In the genomic region with DNA sequence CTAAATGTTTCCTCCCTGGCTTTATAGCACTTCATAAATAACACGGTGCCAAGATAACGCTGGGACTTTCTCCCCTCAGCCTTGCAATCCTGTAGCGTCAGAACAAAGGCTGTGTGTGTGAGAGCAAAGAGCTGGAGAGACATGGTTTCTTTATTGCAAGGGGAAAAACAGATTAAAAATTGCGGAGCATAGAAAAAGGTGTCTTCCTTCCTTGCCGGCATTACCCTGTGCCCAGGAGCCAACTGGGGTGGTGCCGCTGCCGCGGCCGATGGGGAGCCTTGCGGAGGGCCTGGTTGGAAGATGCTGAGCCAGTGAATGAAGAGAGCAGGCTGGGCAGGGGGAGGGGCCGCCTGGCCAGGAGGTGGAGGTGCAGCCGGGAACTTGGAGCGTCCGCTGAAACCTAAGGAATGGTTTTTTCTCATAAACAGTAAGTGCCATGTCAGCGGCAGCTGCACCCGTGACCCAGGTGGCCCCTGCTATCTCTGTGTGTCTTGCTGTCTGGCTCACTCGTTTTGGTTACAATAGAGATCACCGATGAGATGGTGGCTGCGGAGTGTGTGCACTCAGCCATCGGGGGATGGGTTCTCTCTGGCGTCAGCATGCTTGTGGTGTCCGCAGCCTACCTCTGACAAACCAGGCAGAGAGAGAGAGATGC, we compare ENCODE assay signal across 8 mouse cellular contexts.
A peak's percentile ranks its signal among the peaks of the same experiment; 100 is the strongest.
DNase-seq lines count a peak whose midpoint lies in the region; ATAC-seq and TF ChIP-seq lines count a peak whose summit lies in the region.

No protein-coding gene starts in this region.

- peak overlapping the region; percentile 35 for H3K4me3 ChIP-seq in heart, postnatal 0 days (ENCODE audit: low read depth, low read length)
- H3K4me3 ChIP-seq in forebrain, embryonic 16.5 days (replicated peaks; ENCODE audit: low read length): peak overlapping the region; percentile 51
- H3K4me3 ChIP-seq in midbrain, embryonic 10.5 days: peak overlapping the region; percentile 42
- H3K4me3 ChIP-seq in stomach, postnatal 0 days (ENCODE audit: low read depth, low read length): peak overlapping the region; percentile 12; the same call in 1 of the 2 replicates

- peak; percentile 78 for ATAC-seq in heart, postnatal 0 days (ENCODE audit: insufficient read depth, low read depth)
- ATAC-seq in forebrain, embryonic 16.5 days: peak; percentile 96
- ATAC-seq in stomach, postnatal 0 days (ENCODE audit: low FRiP score, low TSS enrichment): peak; percentile 53; the same call in 1 of the 2 replicates

- no peaks in the 10 kb centered on the region; the same call in 1 of the 2 replicates for H3K4me1 ChIP-seq in heart, postnatal 0 days (ENCODE audit: control insufficient read depth, insufficient read depth)
- H3K4me1 ChIP-seq in forebrain, embryonic 16.5 days (replicated peaks; ENCODE audit: control insufficient read depth, insufficient read depth, low read length): peaks cover 13% of the 10 kb centered on the region
- H3K4me1 ChIP-seq in midbrain, embryonic 10.5 days: peaks cover 19% of the 10 kb centered on the region
- no peaks in the 10 kb centered on the region; the same call in 1 of the 2 replicates for H3K4me1 ChIP-seq in stomach, postnatal 0 days (replicated peaks; ENCODE audit: control insufficient read depth, insufficient read depth)

- no peaks in the 10 kb centered on the region for H3K9me3 ChIP-seq in heart, postnatal 0 days (replicated peaks; ENCODE audit: control insufficient read depth, low read length)
- no peaks in the 10 kb centered on the region for H3K9me3 ChIP-seq in forebrain, embryonic 16.5 days (ENCODE audit: control insufficient read depth, low read length)
- H3K9me3 ChIP-seq in midbrain, embryonic 10.5 days (replicated peaks): no peaks in the 10 kb centered on the region
- no peaks in the 10 kb centered on the region for H3K9me3 ChIP-seq in stomach, postnatal 0 days (ENCODE audit: control insufficient read depth, low read length)

- no peak for TF ChIP-seq EP300 in heart, postnatal 0 days (IDR thresholded peaks at IDR 0.05; ENCODE audit: low read depth)
- TF ChIP-seq EP300 in stomach, postnatal 0 days (optimal IDR thresholded peaks at IDR 0.05): no peak

- H3K27ac ChIP-seq in heart, postnatal 0 days (ENCODE audit: low read depth): no peak overlapping the region
- H3K27ac ChIP-seq in forebrain, embryonic 16.5 days (ENCODE audit: low read length): peak overlapping the region; percentile 86
- H3K27ac ChIP-seq in midbrain, embryonic 10.5 days (replicated peaks): peak overlapping the region; percentile 46
- no peak overlapping the region for H3K27ac ChIP-seq in stomach, postnatal 0 days (replicated peaks)

- no peaks in the 10 kb centered on the region for H3K27me3 ChIP-seq in heart, postnatal 0 days (ENCODE audit: control insufficient read depth, insufficient read depth, low read length)
- H3K27me3 ChIP-seq in forebrain, embryonic 16.5 days (replicated peaks; ENCODE audit: control insufficient read depth, insufficient read depth, low read length): no peaks in the 10 kb centered on the region
- no peaks in the 10 kb centered on the region for H3K27me3 ChIP-seq in midbrain, embryonic 10.5 days (ENCODE audit: low read depth, poor library complexity, severe bottlenecking)
- H3K27me3 ChIP-seq in stomach, postnatal 0 days (ENCODE audit: control insufficient read depth, insufficient read depth, low read length): no peaks in the 10 kb centered on the region

- peak overlapping the region; percentile 60 for H3K4me2 ChIP-seq in heart, postnatal 0 days (ENCODE audit: low read depth, low read length)
- H3K4me2 ChIP-seq in forebrain, embryonic 16.5 days (ENCODE audit: low read length): peak overlapping the region; percentile 54
- peak overlapping the region; percentile 51 for H3K4me2 ChIP-seq in stomach, postnatal 0 days (replicated peaks; ENCODE audit: low read depth)

- TF ChIP-seq CTCF in heart, postnatal 0 days (IDR thresholded peaks at IDR 0.05; ENCODE audit: low read depth): no peak
- no peak for TF ChIP-seq CTCF in stomach, postnatal 0 days (IDR thresholded peaks at IDR 0.05; ENCODE audit: low read depth)

- H3K36me3 ChIP-seq in heart, postnatal 0 days (replicated peaks; ENCODE audit: control insufficient read depth, insufficient read depth, low read length): peaks cover 10% of the 10 kb centered on the region; the same call in 1 of the 2 replicates
- peaks cover 3% of the 10 kb centered on the region; the same call in 1 of the 2 replicates for H3K36me3 ChIP-seq in forebrain, embryonic 16.5 days (ENCODE audit: control insufficient read depth, insufficient read depth)
- H3K36me3 ChIP-seq in midbrain, embryonic 10.5 days: peaks cover 69% of the 10 kb centered on the region
- H3K36me3 ChIP-seq in stomach, postnatal 0 days (ENCODE audit: control insufficient read depth, insufficient read depth, low read length): peaks cover 2% of the 10 kb centered on the region; the same call in 1 of the 2 replicates

- H3K9ac ChIP-seq in heart, postnatal 0 days (replicated peaks; ENCODE audit: low read depth, low read length): peak overlapping the region; percentile 32; the same call in 1 of the 2 replicates
- H3K9ac ChIP-seq in forebrain, embryonic 16.5 days (replicated peaks; ENCODE audit: low read depth, low read length): peak overlapping the region; percentile 68
- no peak overlapping the region for H3K9ac ChIP-seq in stomach, postnatal 0 days (ENCODE audit: low read length)

- WGBS in heart, postnatal 0 days: 11% methylated on average over 22 of the region's 22 CpGs
- 6% methylated on average over 22 of the region's 22 CpGs for WGBS in forebrain, embryonic 16.5 days
- WGBS in midbrain, embryonic 10.5 days: 7% methylated on average over 22 of the region's 22 CpGs
- 15% methylated on average over 22 of the region's 22 CpGs for WGBS in stomach, postnatal 0 days

- no peak for DNase-seq in heart, postnatal 0 days (ENCODE audit: low spot score)
- no peak for DNase-seq in heart, adult 18-20 months
- peak; percentile 86 for DNase-seq in cerebellum, adult 11 months
- DNase-seq in layer of hippocampus, adult 9-11 months: peak; percentile 78
- DNase-seq in midbrain, embryonic 10.5 days (ENCODE audit: low spot score): peak; percentile 58
- peak; percentile 64 for DNase-seq in stomach, postnatal 0 days (ENCODE audit: low spot score)
- no peak for DNase-seq in urinary bladder, postnatal 10 days (ENCODE audit: low spot score)

Comparison
In these comparisons a context has a peak if more than half of its experiments do, and no peak if none do; other contexts are left out.
1. DNase-seq: peak in cerebellum, adult 11 months (single experiment), layer of hippocampus, adult 9-11 months (single experiment), midbrain, embryonic 10.5 days (single experiment) and stomach, postnatal 0 days (single experiment); none in heart, postnatal 0 days (single experiment), heart, adult 18-20 months (0 of 2) and urinary bladder, postnatal 10 days (single experiment).
2. H3K27ac ChIP-seq: peak in forebrain, embryonic 16.5 days (single experiment) and midbrain, embryonic 10.5 days (single experiment); none in heart, postnatal 0 days (single experiment) and stomach, postnatal 0 days (single experiment).
3. Peak in every context shown above with its lines, with median percentiles within 50 percentile points of each other: ATAC-seq, H3K4me2 ChIP-seq and H3K4me3 ChIP-seq.